Mouse (Mus musculus): Measurements from ENCODE around the gene Tjap1.
A peak's percentile ranks its signal among the peaks of the same experiment; 100 is the strongest.

Tjap1 gene

GRCm38 (mm10) chr17:46283911-46284310 lies 1.1 kb upstream of the Tjap1 start:
- DNase-seq (ENCODE audit: low spot score in 2 of 2), result no peak

GRCm38 (mm10) chr17:46283140-46283539 lies 314 bp upstream of the Tjap1 start:
- no peak for DNase-seq (ENCODE audit: low spot score in 2 of 2)

- DNase-seq (ENCODE audit: low spot score in 2 of 2), result no peak
Observed at GRCm38 (mm10) chr17:46278011-46278765, 4.6 kb downstream of the Tjap1 start.

DNA sequence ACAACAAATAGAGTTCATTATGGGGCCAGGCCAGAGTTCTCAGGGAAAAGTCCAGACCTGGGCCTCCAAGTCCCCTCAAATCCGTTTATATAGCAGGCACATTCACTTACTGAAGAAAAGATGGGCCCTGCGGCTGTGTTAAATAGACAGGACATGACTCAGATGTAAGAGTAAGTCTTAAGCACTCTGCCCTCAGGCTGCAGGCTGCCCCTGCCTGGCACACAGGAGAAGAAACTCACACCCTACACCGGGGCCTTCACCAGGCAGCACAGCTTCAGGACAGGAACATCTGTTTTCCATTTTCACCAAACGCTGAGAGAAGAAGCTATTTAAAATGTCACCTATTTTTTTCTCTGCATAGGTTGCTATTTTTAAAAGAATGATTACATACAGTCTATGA lies 5.2 kb downstream of the Tjap1 start:
- no peak for DNase-seq (ENCODE audit: low spot score in 2 of 2)

GRCm38 (mm10) chr17:46275506-46275905 lies 7.3 kb downstream of the Tjap1 start:
- DNase-seq (ENCODE audit: low spot score in 2 of 2), result no peak

GRCm38 (mm10) chr17:46275034-46275433 lies 7.8 kb downstream of the Tjap1 start:
- no peak for DNase-seq (ENCODE audit: low spot score in 2 of 2)

GRCm38 (mm10) chr17:46274465-46274864 lies 8.4 kb downstream of the Tjap1 start:
- no peak for DNase-seq (ENCODE audit: low spot score in 2 of 2)

DNA sequence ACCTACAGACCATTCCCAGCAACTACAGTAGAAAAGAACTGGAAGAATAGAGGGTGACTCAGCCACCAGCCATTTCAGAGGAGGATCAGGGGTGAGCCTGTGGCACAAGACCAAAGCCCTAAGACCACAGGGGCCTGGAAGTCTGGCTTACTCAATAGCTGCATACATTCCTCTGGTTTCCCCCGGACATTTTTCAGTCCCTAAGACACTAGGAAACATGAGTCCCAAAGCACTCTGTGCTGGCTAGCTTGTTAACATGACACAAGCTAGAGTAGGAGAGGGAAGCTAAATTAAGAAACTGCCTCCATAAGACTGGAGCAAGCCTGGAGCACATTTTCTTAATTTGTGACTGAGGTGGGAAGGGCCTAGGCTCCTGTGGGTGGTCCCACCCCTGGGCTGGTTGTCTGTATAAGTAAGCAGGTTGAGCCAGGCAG lies 9.0 kb downstream of the Tjap1 start:
- DNase-seq (ENCODE audit: low spot score in 2 of 2), result no peak

GRCm38 (mm10) chr17:46272675-46273074 lies 10.2 kb downstream of the Tjap1 start:
- no peak for DNase-seq (ENCODE audit: low spot score in 2 of 2)

- no peak for DNase-seq (ENCODE audit: low spot score in 2 of 2)
Observed at GRCm38 (mm10) chr17:46272058-46272457, 10.8 kb downstream of the Tjap1 start.

- no peak for DNase-seq (ENCODE audit: low spot score in 2 of 2)
Observed at GRCm38 (mm10) chr17:46269771-46270534, 12.9 kb downstream of the Tjap1 start.

- DNase-seq (ENCODE audit: low spot score in 2 of 2), result no peak
Observed at GRCm38 (mm10) chr17:46268026-46268720, 14.7 kb downstream of the Tjap1 start.

GRCm38 (mm10) chr17:46267511-46267910 lies 15.3 kb downstream of the Tjap1 start:
- DNase-seq (ENCODE audit: low spot score in 2 of 2), result no peak

GRCm38 (mm10) chr17:46266986-46267385 lies 15.8 kb downstream of the Tjap1 start:
- no peak for DNase-seq (ENCODE audit: low spot score in 2 of 2)

DNA sequence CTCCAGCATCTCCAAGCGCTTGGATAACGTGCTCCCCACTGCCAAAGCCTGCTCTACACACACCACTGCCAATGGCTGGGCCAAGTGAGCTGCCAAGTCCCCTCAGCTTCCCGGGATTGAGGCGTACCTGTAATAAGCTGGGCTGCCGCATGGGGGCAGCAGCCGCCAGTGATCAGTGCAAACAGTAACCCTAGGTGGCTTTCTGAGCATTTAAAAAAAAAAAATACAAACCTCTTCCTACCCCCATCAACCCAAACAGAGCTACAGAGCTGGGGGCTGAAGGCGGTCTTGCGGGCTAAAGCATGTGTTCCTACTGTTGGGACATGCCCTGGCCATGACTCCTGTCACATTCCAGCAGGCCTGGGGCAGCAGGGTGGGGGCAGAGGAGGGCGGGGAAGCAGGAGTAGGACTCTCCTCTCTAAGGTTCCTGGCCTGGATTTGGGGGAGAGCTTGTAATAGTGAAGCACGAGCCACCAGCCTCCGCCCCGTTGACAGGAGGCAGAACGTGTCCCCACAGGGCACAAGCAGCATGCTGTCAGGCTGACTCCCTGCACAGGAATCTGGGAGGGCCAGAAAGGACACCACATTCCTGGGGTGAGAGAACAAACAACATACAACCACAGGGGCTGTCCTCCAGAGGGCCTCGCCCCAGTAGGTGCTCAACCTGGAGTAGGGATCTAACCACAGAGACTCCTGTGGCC lies 16.8 kb downstream of the Tjap1 start:
- DNase-seq (ENCODE audit: low spot score in 2 of 2), result peak; percentile 81 to 92

- no peak for DNase-seq (ENCODE audit: low spot score in 2 of 2)
Observed at GRCm38 (mm10) chr17:46265502-46265901, 17.3 kb downstream of the Tjap1 start.

GRCm38 (mm10) chr17:46262201-46262694 lies 20.6 kb downstream of the Tjap1 start:
- DNase-seq (ENCODE audit: low spot score in 2 of 2), result no peak

DNA sequence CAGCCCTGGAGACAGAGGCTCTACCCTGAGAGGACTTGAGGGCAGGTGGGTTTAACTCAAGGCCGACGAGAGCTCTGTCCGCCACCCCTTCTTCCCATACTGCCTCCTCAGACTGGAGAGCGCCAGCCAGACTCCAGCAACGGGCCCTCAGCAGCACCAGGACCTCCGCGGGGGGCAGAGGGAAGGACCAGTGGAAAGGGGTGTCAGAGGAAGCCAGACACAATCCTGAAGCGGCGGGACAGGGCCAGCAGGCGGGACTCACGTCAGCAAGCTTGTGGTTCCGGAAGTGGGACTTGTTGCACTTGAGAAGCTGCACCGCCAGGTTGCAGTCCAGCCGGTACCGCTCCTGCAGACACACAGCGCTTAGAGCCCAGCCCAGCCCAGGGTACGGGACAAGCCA lies 23.2 kb downstream of the Tjap1 start:
- no peak for DNase-seq (ENCODE audit: low spot score in 2 of 2)

- no peak for DNase-seq (ENCODE audit: low spot score in 2 of 2)
Observed at GRCm38 (mm10) chr17:46258279-46259053, 24.4 kb downstream of the Tjap1 start.

DNA sequence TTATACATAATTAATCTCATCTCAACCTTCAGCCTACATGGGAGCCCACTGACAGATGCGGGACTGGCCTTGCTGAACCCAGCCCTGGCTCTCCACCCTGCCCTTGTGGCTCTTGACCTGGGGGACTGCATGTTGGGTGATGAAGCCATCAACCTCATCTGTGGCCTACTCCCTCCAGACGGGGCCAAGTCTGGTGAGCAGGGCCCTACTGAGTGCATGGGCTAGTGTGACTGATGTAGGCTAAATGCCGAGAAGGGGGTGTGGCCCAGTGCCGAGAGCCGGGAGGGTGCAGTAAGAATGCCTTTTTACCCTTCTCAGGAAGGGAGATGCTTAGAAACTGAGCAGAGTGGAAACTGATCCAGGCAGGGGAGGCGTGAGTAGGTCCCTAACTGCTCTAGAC lies 27.7 kb downstream of the Tjap1 start:
- DNase-seq (ENCODE audit: low spot score in 2 of 2), result no peak

- peak in 1 of 2 experiments; percentile 50 for DNase-seq (ENCODE audit: low spot score in 2 of 2)
Observed at GRCm38 (mm10) chr17:46254106-46254505, 28.7 kb downstream of the Tjap1 start.
